Mouse (Mus musculus) ES-Bruce4 (cell line): Measurements from ENCODE around the gene Cracr2a.

Source experiments
- CTCF ChIP-seq: IDR thresholded peaks from one replicate; pipeline ENCODE4 v1.8.1; 2011; ENCODE audit warnings: low read depth, low read length
- POLR2A ChIP-seq: IDR thresholded peaks from one replicate; pipeline ENCODE4 v1.8.1; 2011; ENCODE audit warnings: low read length; ENCODE audit not compliant: insufficient read depth

DNA sequence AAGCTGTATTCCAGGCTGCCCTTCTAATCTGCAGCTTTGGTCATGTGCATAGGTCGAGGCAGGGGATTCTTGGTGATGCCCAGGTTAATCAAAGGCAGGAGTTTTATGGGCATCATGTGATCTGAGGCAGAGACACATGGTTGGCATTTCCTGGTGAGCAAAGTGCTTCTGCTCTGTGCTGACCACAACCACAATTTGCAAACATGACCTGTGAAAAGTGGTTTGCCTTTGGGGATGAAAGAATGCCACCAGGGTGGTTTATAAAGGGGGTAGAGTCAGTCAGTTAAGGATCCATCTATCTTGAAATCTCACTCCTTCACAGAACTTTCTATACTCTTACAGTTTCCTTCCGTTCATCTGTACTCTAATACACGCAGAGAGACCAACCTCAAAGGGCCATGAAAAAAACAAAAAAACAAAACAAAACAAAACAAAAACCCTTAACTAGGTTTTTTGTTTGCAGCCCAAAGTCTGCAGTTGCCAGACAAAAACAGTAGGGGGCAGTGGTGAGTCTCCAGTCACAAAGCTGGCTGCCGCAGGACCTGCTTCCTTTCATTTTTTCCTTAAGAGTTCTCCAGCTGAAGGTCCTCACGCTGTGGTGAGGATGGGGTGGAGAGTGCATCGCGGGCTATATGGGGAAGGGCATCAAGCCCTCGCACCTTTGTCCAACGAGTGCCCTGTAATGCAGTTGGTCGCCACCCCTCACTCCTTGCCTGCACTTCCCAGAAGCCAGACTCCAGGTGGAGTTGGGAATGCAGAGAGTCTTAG lies 56.3 kb downstream of the Cracr2a start:
- TF ChIP-seq CTCF = peak; percentile 68
- no peak for TF ChIP-seq POLR2A
